Mouse (Mus musculus) naive thymus-derived CD4-positive, alpha-beta T cell, adult 5 months (primary cell): Measurements from ENCODE around the gene Ssx2ip. TPM values are rescaled to one million over a fixed set of nuclear protein-coding genes. Genes with fewer than 3 reads are reported as not detected.

Experiments
- polyA plus RNA-seq: library from polyadenylated mRNA; unstranded; fragments of 100-300 nt; shearing (Covaris generic); gene quantifications from one replicate; pipeline ENCODE4 v1.2.1, GENCODE M21; 2017

The Ssx2ip gene
- polyA plus RNA-seq = 4.4 TPM

GRCm38 (mm10) chr3:146404311-146405201, at the start of gene Ssx2ip:
Ssx2ip (plus strand) TSS chr3:146404642.

GRCm38 (mm10) chr3:146449745-146450250, 45.4 kb downstream of the Ssx2ip start, which contains the start of gene Ctbs:
Ctbs (plus strand) TSS chr3:146449795.

Other genes with a start within 250 kb of the Ssx2ip start
- not detected for gene Lpar3, start 183.7 kb upstream of the Ssx2ip start, polyA plus RNA-seq
- 3.4 TPM for gene Ctbs, start 45.2 kb downstream of the Ssx2ip start, polyA plus RNA-seq
- gene Spata1, start 95.1 kb downstream of the Ssx2ip start, polyA plus RNA-seq = 10.2 TPM
- 402 TPM for gene Gng5, start 95.2 kb downstream of the Ssx2ip start, polyA plus RNA-seq
- 103 TPM for gene Rpf1, start 116.8 kb downstream of the Ssx2ip start, polyA plus RNA-seq
- not detected for gene Uox, start 165.8 kb downstream of the Ssx2ip start, polyA plus RNA-seq
- not detected for gene Dnase2b, start 211.0 kb downstream of the Ssx2ip start, polyA plus RNA-seq
- not detected for gene 4930503B20Rik, start 246.7 kb downstream of the Ssx2ip start, polyA plus RNA-seq